In genomic region chr13:80886664-80887210, GRCm38 (mm10) we compare ENCODE assay signal across 7 mouse cellular contexts. TPM values are rescaled to one million over a fixed set of nuclear protein-coding genes. Genes with fewer than 3 reads are reported as not detected.
A peak's percentile ranks its signal among the peaks of the same experiment; 100 is the strongest.
DNase-seq lines count a peak whose midpoint lies in the region; ATAC-seq lines count a peak whose summit lies in the region.

No protein-coding gene starts in this region.

- H3K9ac ChIP-seq in embryonic facial prominence, embryonic 12.5 days = peak overlapping the region; percentile 90
- H3K9ac ChIP-seq in limb, embryonic 13.5 days = peak overlapping the region; percentile 99

- peak overlapping the region; percentile 68 for H3K4me3 ChIP-seq in embryonic facial prominence, embryonic 12.5 days
- peak overlapping the region; percentile 88 for H3K4me3 ChIP-seq in limb, embryonic 13.5 days

- no peaks in the 10 kb centered on the region for H3K9me3 ChIP-seq in embryonic facial prominence, embryonic 12.5 days
- H3K9me3 ChIP-seq in limb, embryonic 13.5 days = no peaks in the 10 kb centered on the region

- peak overlapping the region; percentile 50 for H3K4me2 ChIP-seq in embryonic facial prominence, embryonic 12.5 days (replicated peaks)
- H3K4me2 ChIP-seq in limb, embryonic 13.5 days (replicated peaks) = peak overlapping the region; percentile 65

- H3K4me1 ChIP-seq in embryonic facial prominence, embryonic 12.5 days = no peaks in the 10 kb centered on the region
- peaks cover 3% of the 10 kb centered on the region for H3K4me1 ChIP-seq in limb, embryonic 13.5 days

- peak overlapping the region; percentile 100 for H3K27ac ChIP-seq in embryonic facial prominence, embryonic 12.5 days
- peak overlapping the region; percentile 100 for H3K27ac ChIP-seq in limb, embryonic 13.5 days

- DNase-seq in spleen, adult 12 weeks (ENCODE audit: low spot score) = peak; percentile 37
- DNase-seq in spleen, postnatal 36 days (ENCODE audit: low spot score in 2 of 2) = no peak
- peak; percentile 73 for DNase-seq in retina, postnatal 1 day
- DNase-seq in adrenal gland, adult 18-20 months (ENCODE audit: low spot score in 2 of 2) = no peak
- no peak for DNase-seq in right cerebral cortex, postnatal 14 days

- 18% methylated on average over 6 of the region's 6 CpGs for WGBS in embryonic facial prominence, embryonic 12.5 days
- 18% methylated on average over 6 of the region's 6 CpGs for WGBS in limb, embryonic 13.5 days

- H3K36me3 ChIP-seq in embryonic facial prominence, embryonic 12.5 days = peaks cover 26% of the 10 kb centered on the region
- H3K36me3 ChIP-seq in limb, embryonic 13.5 days = peaks cover 28% of the 10 kb centered on the region

- ATAC-seq in embryonic facial prominence, embryonic 12.5 days (ENCODE audit: insufficient number of reproducible peaks, insufficient read depth, low FRiP score, low TSS enrichment) = no peak
- no peak for ATAC-seq in limb, embryonic 13.5 days (ENCODE audit: low FRiP score, low read depth)

- H3K27me3 ChIP-seq in embryonic facial prominence, embryonic 12.5 days = no peaks in the 10 kb centered on the region
- no peaks in the 10 kb centered on the region for H3K27me3 ChIP-seq in limb, embryonic 13.5 days

RNA-seq across cellular contexts. Expression of gene Arrdc3, which starts 3.6 kb away (rescaled TPM):
- polyA plus RNA-seq in embryonic facial prominence, embryonic 12.5 days (2016; fragmentation: Nextera tagmentation; extraction: Ambion mirVana) = 90.6 and 91.9 TPM in 2 replicates
- polyA plus RNA-seq in limb, embryonic 13.5 days (2015; fragmentation: Nextera tagmentation; extraction: Ambion mirVana) = 75.6 and 77.1 TPM in 2 replicates
- total RNA-seq in adrenal gland, adult 18-20 months (2021) = 100 to 1,000 TPM in 1 of 2 experiments, 10 to 100 TPM in 1; 59.6 to 136 TPM

Comparison
In these comparisons a context has a peak if more than half of its experiments do, and no peak if none do; other contexts are left out.
1. DNase-seq: peak in spleen, adult 12 weeks (single experiment) and retina, postnatal 1 day (single experiment); none in spleen, postnatal 36 days (0 of 2), adrenal gland, adult 18-20 months (0 of 2) and right cerebral cortex, postnatal 14 days (single experiment).